Mouse (Mus musculus): ENCODE data around the gene Fmnl3.

- TF ChIP-seq CTCF (IDR thresholded peaks at IDR 0.05; ENCODE audit: borderline replicate concordance, insufficient read depth, low read depth, low read length) (no peak), POLR2A (IDR thresholded peaks at IDR 0.05; ENCODE audit: borderline replicate concordance, insufficient read depth, low read length) (no peak)
Measured at GRCm38 (mm10) chr15:99352306-99352705, 18.0 kb downstream of the Fmnl3 start.
